Mouse (Mus musculus) embryo, embryonic 10 days (tissue): Measurements from ENCODE around the gene Sncb.

ENCODE experiments used
- DNase-seq: peaks from one replicate; pipeline ENCODE4 v3.0.0-alpha.2; 2015; ENCODE audit warnings: low spot score

The Sncb gene

DNA sequence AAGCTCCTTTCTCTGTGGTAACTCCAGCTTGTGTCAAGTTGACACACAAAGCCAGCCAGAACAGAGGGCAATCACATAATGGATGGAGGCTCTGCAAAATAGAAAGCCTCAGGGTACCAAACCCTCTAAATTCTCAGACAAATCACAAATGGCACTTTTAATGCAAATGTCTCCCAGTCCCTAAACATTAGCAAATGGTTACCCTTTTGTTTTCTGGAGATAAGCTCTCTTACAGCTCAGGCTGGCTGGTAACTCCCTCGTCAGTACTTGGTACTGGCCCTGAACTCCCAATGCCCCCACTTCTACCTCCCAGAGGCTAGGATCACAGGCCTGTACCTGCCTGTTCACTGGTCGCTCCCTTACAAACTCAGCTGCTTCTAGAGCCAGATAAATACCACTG, 16.8 kb upstream of the Sncb start:
- DNase-seq: no peak

DNA sequence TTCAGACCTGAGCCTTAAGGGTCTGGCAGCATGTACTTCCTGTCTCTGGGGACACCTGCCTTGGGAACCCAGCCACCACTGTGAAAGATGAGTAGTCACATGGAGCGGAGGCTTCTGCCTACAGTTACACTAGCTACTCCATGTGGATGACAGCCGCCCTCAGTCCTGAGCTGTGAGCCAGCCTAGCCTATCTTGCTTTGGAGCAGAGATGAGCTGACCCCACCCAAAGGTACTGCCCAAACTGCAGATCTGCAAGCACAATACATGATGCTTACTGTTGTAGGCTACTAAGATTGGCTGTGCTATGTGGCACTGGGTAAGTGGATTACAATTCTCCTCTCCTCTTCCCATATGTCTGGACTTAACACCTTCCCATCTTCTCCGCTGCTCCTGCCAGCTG, 14.7 kb upstream of the Sncb start:
- DNase-seq: no peak

DNA sequence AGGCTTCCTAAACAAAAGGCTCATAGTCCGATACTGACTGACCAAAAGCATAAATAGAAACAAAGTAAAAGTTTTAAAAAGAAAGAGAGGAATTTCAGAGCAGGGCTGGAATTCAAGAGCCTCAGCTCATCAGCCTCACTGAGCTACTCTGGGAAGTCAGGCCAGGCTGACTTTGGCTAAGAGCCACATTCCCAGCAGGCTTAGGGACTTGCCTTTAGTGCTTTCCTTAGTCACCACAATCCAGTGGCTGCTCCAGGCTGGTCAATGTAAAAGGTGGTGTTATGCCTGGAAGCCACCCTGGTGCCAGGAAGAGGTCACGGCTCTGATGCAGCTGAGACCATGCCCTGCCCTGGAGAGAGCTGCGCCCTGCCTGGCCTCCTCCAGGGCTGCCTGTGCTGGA, 14.2 kb upstream of the Sncb start:
- no peak for DNase-seq

DNA sequence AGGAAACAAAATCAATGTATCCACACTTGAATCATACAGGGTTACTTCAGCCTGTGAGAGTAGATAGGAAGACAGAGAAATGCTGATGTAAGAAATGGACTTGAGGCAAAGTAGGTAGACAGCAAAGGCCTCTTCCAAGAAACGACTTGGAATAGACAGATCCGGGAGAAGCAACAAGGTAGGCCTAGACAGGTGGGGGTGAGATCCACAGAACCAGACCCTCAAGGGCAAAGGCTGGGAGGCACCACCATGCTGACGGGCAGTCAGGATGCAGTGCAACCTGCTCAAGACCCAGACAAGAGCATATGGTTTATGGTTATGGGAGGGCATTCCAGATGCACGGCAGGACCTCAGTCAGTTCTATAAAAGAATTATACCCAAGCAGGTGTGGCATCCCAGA, 617 bp upstream of the Sncb start:
- DNase-seq: no peak

DNA sequence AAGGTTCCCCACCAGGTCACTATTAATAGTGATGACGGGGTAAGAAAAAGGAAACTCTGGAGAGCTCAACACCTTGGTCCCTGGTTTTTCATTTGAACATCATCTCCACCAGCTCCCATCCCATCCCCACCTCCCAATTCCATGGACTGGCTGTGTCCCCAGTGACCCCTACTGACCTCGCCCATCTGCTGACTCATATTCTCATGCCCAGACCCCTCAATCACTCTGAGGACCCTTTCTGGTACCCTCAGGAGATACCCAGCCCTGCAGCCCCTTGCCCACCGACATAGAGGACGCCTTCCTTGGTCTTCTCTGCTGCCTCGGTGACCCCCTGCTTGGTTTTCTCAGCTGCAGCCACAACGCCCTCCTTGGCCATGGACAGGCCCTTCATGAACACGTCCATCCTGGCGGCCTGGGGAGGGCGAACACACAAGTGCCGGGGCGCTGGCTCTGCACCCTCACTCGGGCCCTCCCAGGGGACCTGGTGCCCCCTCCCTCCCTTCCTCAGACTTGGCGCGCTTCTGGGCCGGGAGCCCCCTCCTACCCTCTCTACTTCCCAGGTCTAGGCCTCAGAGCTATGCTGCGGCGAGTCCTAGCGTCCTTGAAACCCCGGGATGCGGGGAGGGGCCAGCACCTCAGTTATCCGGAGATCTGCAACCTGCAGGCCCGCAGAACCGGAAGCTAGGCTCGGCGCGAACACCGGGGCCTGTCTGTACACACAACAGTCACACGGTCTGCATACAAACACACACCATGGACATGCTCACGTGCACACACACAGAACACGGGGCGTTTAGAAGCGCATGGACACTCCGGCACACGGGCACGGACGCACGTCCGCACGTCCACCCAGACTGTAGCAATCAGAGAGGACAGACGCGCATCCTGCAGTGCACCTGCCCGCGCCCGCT, 859 bp downstream of the Sncb start:
- peak; percentile 21 for DNase-seq

DNA sequence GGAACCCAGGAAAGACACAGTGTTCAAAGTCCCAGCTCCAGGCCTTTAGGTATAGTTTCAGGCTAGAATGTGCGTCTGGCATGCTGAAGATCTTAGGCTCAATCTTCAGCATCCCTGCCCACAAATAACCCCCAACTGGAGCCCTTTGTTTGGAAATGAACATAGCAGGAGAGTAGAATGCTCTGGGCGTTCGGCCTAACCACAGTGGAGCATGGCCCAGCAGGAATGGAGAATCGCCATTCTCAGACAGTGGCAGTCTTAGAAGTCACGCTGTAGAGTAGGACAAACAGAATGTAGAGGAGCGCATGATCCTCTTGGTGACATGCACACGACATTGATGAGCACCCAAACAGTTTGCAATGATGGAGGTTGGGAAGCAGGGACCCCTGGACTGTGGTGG, 5.5 kb downstream of the Sncb start:
- DNase-seq: no peak

DNA sequence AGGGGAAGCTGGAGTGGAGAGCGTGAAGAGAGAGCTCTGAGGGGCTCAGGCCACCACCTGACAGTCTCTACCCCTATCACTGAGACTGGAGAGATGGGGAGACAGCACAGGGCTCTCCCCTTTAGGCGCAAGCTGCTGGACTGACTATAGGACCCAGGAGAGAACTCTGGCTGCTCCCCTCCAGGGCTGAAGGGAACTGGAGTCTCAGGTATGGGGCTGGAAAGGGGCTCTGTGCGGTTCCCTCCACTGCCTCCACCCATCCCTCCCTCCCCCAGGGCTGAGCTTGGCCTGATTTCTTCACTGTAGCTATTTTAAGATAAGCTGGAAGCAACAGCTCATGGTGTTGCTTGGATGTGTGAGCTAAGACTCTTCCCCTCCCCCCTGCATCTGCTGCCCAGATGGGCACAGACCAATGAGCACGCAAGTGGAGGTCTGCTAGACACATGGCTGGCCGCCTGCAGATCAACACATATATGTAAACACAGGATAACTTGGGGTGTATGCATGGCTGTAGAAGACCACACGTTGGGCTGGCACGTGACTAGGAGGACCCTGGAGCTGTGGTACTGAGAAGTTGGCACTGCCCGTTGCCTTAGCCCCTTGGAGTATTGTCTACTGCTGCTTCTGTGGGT, 6.1 kb downstream of the Sncb start:
- peak; percentile 52 for DNase-seq

DNA sequence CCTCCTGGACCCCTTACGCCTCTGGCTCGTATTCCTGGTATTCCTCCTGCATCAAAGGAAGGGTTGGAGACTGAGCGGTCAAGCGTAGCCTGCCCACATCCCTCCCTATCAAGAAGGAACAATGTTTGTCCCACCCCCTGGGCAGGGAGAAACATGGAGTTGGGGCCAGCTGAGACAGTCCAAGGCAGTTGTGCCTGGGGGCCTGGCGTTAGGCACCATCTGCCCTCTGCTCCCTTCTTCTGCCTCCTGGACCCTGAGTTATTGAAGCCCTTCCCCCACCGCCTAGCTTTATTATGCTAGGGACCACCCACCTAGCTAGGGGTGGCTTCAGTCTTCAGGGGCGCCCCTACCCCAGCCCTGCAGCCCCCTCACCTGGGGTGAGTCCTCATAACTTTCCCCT, 6.9 kb downstream of the Sncb start:
- peak; percentile 31 for DNase-seq

DNA sequence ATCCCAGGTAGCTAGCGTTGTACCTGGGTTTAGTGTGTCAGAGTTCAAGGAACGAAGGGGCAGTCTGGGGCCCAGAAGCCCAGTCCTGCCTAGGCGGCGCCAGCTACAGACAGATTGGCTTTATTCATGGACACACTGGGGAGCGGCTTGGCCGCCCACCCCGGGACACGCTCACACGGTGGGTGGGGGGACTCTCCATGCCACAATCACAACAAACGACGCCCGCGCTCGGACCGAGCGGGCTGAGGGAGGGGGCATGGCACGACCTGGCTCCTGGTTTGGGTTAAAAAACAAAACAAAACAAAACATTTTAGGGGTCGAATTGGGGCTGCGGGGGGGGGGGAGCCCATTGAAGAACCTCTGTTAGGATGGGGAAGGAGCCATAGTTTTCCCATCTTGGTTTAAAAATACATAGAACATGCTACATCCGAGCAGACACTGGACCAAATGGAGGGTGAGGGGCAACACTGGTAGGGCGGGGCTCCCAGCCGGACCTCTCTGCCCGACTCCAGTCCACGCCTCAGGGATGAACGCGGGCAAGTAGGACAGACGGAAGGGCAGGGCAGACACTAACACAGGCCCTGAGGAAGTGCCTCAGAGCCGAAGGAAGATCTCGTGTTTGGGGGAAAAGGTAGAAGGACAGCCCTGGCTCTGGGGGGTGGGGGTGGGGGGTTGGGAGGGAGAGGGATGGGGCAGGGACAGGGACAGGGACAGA, 7.5 kb downstream of the Sncb start:
- DNase-seq: peak; percentile 16

DNA sequence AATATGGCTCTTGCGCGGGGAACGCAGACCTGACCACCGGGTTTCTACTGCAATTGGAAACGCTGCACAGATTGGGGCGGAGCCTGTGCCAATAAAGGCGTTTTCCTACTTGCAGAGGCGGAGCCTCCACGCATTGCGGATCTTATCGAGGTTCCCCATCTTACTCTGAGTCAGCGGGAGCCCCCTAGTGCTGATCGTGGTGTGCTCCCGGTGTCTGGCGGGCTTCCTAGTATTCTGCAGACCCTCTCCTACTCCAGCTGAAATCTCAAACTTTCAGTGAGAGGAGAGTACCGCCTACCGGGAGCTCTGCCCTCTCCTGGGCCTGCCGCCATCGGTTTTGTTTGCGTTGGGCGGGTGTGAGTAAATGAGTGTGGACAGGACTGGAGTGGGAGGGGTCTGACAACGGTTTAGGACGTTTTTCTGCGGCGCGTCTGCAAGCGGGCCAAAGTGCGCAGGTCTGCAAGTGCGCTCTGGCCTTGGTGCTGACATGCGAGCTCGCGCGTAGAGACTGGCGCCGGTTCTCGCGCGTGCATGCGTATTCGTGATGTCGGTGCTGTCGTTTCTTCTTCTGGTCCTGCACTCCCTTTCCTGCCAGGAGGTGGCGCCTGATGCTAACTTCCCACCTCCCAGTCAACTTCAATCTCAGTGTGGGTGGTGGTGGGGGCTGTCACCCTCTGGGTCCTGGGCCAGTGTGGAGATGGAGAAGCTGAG, 8.2 kb downstream of the Sncb start:
- DNase-seq: peak; percentile 98

DNA sequence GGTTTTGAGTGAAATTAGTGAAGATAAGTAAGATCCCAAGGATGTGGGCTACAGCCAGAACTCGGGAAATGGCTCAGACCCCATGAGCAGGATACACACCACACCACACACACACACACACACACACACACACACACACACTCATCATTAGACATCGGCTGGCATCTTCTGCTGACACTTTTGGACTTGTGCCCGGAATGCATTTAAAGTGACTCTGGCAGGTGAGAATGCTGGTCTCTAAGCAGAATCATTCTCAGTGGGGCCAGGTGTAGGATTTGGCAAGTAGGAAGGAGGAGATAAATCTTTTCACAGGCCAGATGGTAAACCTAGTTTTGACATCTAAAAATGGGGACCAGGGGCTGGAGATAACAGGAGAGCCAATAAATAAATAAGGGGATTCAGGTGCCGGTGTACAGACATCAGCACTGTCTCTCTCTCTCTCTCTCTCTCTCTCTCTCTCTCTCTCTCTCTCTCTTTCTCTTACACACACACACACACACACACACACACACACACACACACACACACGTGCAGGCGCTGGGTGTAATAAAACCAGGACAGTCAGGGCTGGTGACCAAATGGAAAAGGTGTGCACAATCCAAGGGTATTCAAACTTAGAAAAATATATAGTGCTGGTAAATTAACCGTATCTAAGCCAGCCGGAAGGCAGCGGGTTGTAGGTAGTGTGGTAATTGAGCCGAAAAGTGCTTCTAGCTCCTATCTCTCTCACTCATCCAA, 9.1 kb downstream of the Sncb start:
- DNase-seq: no peak

DNA sequence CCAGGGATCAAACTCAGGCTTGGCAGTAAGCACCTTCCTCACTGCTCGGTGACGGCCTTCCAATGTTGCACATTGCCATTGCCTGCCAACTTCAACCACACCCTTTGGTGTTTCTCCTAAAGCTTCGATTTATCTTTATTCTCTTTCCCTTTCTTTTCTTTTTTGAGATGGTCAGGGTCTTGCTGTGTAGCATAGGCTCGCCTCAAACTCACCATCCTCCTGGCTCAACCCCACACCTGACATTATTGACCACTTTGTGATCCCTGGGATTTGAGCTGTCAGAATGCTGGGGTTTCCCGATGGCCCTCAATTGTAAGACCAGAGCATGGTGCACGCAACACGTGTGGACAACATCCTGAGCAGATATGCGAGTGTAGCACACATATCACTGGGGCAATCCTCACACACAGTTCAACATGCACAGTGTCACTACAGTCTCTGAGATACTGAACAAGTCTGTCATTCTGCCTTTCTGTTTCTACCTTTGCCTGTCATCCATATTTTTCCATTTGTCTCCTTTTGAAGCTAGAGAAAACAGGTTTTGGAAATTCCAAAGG, 10.2 kb downstream of the Sncb start:
- no peak for DNase-seq

DNA sequence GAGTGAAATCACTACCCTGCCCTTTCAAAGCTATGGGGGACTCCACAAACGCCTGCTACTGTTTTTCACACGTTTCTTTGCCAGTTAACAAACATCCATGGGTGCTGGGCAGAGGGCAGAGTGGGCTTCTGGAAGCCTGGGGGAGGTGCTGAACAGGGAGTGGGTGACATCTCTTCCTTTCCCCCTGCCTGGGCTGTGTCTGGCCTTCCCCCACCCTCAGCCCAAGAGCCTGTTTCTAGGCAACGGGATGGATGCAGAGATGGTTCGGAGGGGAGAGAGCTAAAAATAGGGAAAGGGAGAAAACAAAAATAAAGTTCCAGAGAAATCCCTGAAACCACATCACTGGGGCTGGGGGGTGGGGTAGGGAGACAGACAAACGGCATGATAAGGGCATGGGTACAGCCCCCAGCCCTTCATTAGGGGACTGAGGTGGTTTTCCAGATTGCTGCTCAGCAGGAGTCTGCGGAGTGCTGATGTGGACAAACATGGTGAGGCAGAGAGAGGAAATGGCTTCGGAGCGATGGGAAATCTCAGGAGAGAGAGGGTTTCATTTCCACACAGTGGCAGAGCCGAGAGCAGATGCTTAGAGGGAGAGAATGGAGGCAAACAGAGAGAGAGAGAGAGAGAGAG, 11.1 kb downstream of the Sncb start:
- no peak for DNase-seq

DNA sequence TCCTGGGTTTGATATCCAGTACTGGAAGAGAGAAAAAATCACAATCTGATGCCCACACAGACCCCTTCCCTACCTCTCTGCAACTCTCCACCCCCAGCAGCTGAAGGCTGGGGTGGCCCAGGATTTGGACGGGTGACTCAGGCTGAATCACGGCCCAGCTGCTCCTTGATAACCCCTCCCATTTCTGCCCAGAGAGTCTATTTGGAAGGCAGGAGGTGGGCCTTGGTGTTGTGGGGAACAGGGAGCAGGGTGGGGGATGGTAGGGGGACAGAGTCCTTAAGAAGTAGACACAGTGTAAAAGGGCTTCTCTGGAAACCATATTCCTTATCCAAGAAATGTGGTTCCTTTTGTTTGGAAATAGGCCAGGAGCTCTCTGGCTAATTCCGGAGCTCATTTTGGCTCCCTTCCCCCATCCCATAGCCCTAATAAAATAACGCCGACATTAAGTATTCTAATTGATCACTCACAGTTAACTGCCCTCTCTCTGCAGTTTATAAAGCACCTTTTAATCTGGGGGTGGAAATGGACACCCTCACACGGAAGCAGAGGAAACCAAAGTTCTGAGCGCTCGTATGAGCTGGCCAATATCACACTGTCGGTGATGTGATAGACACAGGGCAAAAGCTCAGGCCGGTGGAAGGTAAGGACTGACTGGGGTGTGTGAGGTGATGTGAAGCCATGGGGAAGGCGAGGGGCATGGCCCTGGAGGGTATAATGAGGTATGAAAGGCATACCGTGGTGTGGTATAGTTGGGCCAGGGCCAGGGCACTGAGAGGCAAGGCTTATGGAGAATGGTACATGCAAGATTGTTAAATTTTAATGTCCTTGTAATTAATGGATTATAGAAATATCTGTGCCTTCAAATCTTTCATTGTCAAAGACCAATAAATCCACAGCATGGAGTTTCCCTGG, 12.0 kb downstream of the Sncb start:
- no peak for DNase-seq

DNA sequence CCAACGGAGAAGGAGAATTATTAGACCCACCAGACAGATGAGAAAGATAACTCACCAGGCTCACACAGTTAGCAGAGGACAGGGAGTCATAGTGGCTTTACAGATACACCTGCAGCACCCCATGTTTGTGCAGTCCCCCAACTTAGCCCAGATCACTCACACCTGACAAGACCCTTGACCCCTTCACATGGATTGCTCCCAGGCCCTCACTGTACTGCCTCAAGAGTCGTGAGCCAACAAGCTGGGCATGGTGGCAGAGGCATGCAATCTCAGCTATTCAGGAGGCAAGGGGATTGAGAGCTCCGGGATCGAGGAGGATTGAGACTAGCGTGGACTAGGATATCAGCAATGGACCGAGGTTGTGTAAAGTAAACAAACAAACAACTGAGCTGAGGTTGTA, 12.7 kb downstream of the Sncb start:
- DNase-seq: no peak

DNA sequence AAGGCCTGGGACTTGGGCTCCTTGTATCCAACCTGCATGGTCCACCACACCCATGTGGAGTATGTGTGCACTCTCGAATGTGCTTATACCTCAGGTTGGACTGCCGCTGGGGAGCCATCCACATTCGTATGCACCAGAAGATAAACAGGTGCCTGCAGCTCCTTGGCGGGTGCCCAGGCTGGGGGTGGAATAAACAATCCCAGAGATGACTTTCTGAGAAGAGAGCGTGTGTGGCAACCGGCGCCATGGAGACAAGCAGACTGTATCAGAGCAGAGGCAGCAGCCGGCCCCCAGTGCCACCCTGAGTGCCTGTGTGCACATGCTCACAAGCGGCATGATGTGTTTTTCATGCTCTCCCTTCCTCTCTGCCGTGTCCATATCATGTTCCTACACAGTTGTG, 13.7 kb downstream of the Sncb start:
- no peak for DNase-seq

DNA sequence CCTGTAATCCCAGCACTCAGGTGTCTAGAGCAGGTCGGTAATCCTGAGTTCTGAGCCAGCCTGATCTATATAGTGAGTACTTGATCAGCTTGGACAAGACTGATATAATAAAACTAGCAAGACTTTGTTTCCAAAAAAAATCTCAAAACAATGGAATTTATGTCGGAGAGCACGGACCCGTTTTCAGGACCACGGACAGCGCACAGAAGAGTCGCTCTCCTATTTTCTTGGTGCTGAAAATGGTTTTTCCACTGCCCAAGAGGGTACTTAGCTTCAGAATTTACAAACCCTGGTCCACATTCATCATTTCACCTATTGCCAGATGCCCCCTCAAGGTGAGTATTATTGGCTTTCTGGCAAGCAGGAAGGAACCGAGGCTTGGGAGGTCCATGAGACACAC, 15.7 kb downstream of the Sncb start:
- DNase-seq: peak; percentile 66

DNA sequence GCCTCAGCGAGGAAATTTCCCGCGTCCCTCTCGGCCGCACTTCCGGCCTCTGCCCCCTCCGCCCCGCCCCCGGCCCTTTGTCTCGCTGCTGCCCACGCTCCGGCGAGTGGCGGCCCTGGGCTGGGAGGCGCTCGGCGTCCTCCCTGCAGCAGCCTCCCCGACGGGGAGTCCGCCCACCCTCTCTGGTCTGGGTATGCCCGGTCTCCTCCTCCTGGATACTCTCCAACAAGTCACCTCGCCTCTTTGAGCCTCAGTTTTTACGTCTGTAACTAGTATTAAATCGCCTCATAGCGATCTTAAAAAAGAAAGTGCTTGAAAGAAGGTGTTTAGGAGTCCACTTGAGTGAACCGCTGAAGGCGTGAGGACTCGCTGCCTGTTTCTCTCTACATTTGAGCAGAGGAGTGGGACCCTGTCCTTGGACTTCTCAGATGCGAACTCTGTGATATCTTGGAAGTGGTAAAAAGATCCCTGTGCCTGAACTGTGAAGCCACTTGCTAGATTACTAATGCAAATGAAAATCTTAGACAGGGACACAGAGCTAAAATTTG, 16.5 kb downstream of the Sncb start, which contains the start of gene Gprin1:
Gene Gprin1, minus strand, starts transcription at position 11 of the 548 bp plus-strand sequence.
- peak; percentile 8 for DNase-seq
